Mouse (Mus musculus) kidney, adult 2 months (tissue): ENCODE measurements at regions not wholly inside any gene's neighbourhood (a gene's known extent, or its start where the extent isn't known, plus 50 kb on each side); places are given as distances from the start of the nearest gene placed in this dataset.

Source experiments
- CTCF ChIP-seq: fragments of 200-500 bp; conservative IDR thresholded peaks from 2 replicates; pipeline ENCODE4 v1.5.1; 2011; ENCODE audit warnings: low read depth, mild to moderate bottlenecking, control low read depth, low read length, moderate library complexity, mixed read lengths; ENCODE audit not compliant: insufficient read depth, insufficient read length
- POLR2A ChIP-seq: fragments of 200-500 bp; IDR thresholded peaks from one replicate; pipeline ENCODE4 v1.6.1; 2011; ENCODE audit warnings: low read depth, low read length, control low read depth

DNA sequence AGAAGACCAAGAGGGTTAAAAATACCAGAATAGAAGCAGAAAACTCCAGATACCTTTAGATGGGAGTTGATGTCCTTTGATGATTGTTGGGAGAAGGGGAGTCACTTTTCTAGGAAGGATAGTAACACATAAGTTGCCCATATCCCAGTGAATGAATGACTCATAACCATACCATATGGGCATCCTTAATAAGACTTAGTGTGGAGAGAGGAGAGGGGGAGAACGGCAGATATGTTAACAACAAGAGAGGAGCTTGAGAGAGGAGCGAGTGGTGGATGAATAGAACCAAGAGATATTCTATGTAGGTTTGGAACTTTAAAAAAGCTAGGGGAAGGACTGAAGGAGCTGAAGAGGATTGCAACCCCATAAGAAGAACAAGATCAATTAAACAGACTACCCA, 539.6 kb downstream of the Adra2a start:
- no peak for TF ChIP-seq POLR2A
- TF ChIP-seq CTCF: no peak
